Mouse (Mus musculus) kidney, adult 8-10 months (tissue): ENCODE measurements around the gene Mxra8.

ENCODE experiments used
- DNase-seq, 2 experiments: peaks; one replicate each; pipeline ENCODE4 v3.0.0; 2022

Gene Mxra8

GRCm38 (mm10) chr4:155838187-155839153 lies 1.0 kb upstream of the Mxra8 start:
- DNase-seq = no peak

GRCm38 (mm10) chr4:155840076-155841002 lies 859 bp downstream of the Mxra8 start:
- no peak for DNase-seq

GRCm38 (mm10) chr4:155841003-155841454 lies 1.5 kb downstream of the Mxra8 start:
- peak; percentile 70 to 78 for DNase-seq

GRCm38 (mm10) chr4:155841651-155842270 lies 2.3 kb downstream of the Mxra8 start:
- no peak for DNase-seq

GRCm38 (mm10) chr4:155843231-155843630 lies 3.8 kb downstream of the Mxra8 start:
- peak; percentile 73 to 77 for DNase-seq

- peak; percentile 85 to 89 for DNase-seq
These were observed 7.5 kb downstream of the Mxra8 start, which contains the start of gene Dvl1 for GRCm38 (mm10) chr4:155846871-155847578. Dvl1 (plus strand) TSS chr4:155847402.

GRCm38 (mm10) chr4:155847591-155848352 lies 8.3 kb downstream of the Mxra8 start:
- DNase-seq = peak; percentile 62 to 69

- peak; percentile 77 to 82 for DNase-seq
These were observed 9.1 kb downstream of the Mxra8 start for GRCm38 (mm10) chr4:155848434-155849095.

- no peak for DNase-seq
These were observed 9.9 kb downstream of the Mxra8 start for GRCm38 (mm10) chr4:155849391-155849790.

- peak; percentile 61 to 68 for DNase-seq
These were observed 10.4 kb downstream of the Mxra8 start for GRCm38 (mm10) chr4:155849792-155850451.

- DNase-seq = no peak
These were observed 11.9 kb downstream of the Mxra8 start for GRCm38 (mm10) chr4:155851368-155851767.

- DNase-seq = peak; percentile 62 to 73
These were observed 12.5 kb downstream of the Mxra8 start for GRCm38 (mm10) chr4:155851951-155852411.

GRCm38 (mm10) chr4:155853421-155853820 lies 13.9 kb downstream of the Mxra8 start:
- no peak for DNase-seq

- no peak for DNase-seq
These were observed 15.5 kb downstream of the Mxra8 start for GRCm38 (mm10) chr4:155854991-155855390.

- DNase-seq = no peak
These were observed 16.6 kb downstream of the Mxra8 start for GRCm38 (mm10) chr4:155856071-155856470.

GRCm38 (mm10) chr4:155856881-155857280 lies 17.4 kb downstream of the Mxra8 start:
- no peak for DNase-seq

- no peak for DNase-seq
These were observed 19.8 kb downstream of the Mxra8 start for GRCm38 (mm10) chr4:155859318-155859717.

- DNase-seq = no peak
These were observed 22.3 kb downstream of the Mxra8 start for GRCm38 (mm10) chr4:155861787-155862186.

GRCm38 (mm10) chr4:155863001-155863400 lies 23.5 kb downstream of the Mxra8 start, which contains the start of gene Tas1r3:
Tas1r3 (minus strand) TSS chr4:155863362.
- no peak for DNase-seq
